Mouse (Mus musculus) heart, embryonic 10.5 days (tissue): ENCODE measurements around the gene Naa40. TPM values are rescaled to one million over a fixed set of nuclear protein-coding genes. Genes with fewer than 3 reads are reported as not detected.

Source experiments
- DNase-seq: peaks from one replicate; pipeline ENCODE4 v3.0.0-alpha.2; 2017; ENCODE audit warnings: low spot score
- H3K27ac ChIP-seq: fragments of 300-500 bp; sonication (generic); 2 replicates; pipeline ENCODE4 v1.5.1; 2016; ENCODE audit warnings: mild to moderate bottlenecking
- H3K27me3 ChIP-seq: fragments of 300-500 bp; sonication (generic); 2 replicates; pipeline ENCODE4 v1.6.1; 2016; ENCODE audit warnings: mild to moderate bottlenecking; ENCODE audit not compliant: poor library complexity, insufficient read depth, severe bottlenecking
- H3K36me3 ChIP-seq: fragments of 300-500 bp; sonication (generic); 2 replicates; pipeline ENCODE4 v1.6.1; 2016; ENCODE audit warnings: mild to moderate bottlenecking, moderate library complexity
- H3K4me1 ChIP-seq: fragments of 300-500 bp; sonication (generic); 2 replicates; pipeline ENCODE4 v1.6.1; 2016; ENCODE audit warnings: mild to moderate bottlenecking
- H3K4me3 ChIP-seq: fragments of 300-500 bp; sonication (generic); 2 replicates; pipeline ENCODE4 v1.5.1; 2016; ENCODE audit warnings: mild to moderate bottlenecking, moderate library complexity
- H3K9me3 ChIP-seq: fragments of 300-500 bp; sonication (generic); 2 replicates; pipeline ENCODE4 v1.6.1; 2016; ENCODE audit warnings: mild to moderate bottlenecking, moderate library complexity
- WGBS: fragments of 180-500 bp; shearing (Covaris S2); methylation state at CpG from one replicate; pipeline ENCODE4 v1.1.7; 2016; 5-methylcytosine and 5-hydroxymethylcytosine counted together
- polyA plus RNA-seq: library from polyadenylated mRNA; unstranded; fragments of >200 nt; fragmentation: Nextera tagmentation; extraction: Ambion mirVana; gene quantifications from 2 replicates; pipeline ENCODE4 v1.2.1, GENCODE M21; 2016

The Naa40 gene
- polyA plus RNA-seq, 1 experiment from 2014 or later, result 67.6 TPM

GRCm38 (mm10) chr19:7199089-7199488 is 41.9 kb downstream of the Naa40 start:
- no peak for DNase-seq
- no peak overlapping the region for H3K4me3 ChIP-seq
- peaks cover 9% of the 10 kb centered on the region; the same call in 1 of the 2 replicates for H3K27me3 ChIP-seq
- 92% methylated on average over 13 of the region's 13 CpGs for WGBS
- peaks cover 47% of the 10 kb centered on the region for H3K4me1 ChIP-seq
- H3K36me3 ChIP-seq, result peaks cover 65% of the 10 kb centered on the region
- no peaks in the 10 kb centered on the region for H3K9me3 ChIP-seq
- no peak overlapping the region for H3K27ac ChIP-seq

DNA sequence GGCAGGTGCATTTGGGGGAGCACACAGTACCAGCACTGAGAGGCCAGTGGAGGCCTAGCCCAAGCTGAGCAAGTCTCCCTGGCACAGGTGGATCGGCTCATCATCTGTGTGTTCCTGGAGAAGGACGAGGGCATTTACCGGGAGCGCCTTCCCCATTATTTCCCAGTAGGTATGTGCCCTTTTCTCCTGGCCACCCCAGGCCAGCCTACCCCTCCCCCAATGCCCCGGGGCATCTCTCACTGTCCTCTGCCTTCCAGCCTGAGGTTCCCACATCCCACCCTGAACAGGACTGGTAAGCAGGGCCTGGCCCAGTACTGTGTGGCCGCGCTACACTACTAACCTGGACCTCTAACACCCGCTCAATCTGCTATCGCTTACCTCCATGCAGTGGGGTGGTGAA is 43.5 kb downstream of the Naa40 start:
- peaks cover 49% of the 10 kb centered on the region for H3K36me3 ChIP-seq
- WGBS, result 86% methylated on average over 9 of the region's 9 CpGs
- no peak for DNase-seq

DNA sequence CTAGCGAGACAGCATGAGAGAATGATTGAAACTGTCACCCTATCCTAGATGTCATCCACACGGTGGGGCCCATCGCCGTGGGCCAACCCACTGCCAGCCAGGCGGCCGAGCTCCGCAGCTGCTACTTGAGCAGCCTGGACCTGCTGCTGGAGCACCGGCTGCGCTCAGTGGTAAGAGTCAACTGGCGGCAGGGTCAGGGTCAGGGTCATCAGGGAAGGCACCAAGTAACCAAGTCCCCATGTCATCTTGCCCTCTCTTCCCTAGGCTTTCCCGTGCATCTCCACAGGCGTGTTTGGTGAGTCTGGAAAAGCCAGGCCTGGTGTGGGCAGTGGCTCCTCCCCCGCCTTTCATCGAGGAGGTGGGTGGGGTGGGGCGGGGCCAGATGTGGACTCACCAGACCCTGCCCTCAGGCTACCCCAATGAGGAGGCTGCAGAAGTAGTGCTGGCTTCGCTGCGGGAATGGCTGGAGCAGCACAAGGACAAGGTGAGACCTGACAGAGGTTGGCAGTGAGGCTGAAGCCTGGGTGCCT is 44.2 kb downstream of the Naa40 start:
- DNase-seq, result peak; percentile 87
- peaks cover 45% of the 10 kb centered on the region for H3K36me3 ChIP-seq
- no peaks in the 10 kb centered on the region for H3K9me3 ChIP-seq
- H3K27ac ChIP-seq, result peak overlapping the region; percentile 37; the same call in 1 of the 2 replicates
- H3K4me1 ChIP-seq, result peaks cover 31% of the 10 kb centered on the region
- H3K4me3 ChIP-seq, result peak overlapping the region; percentile 29
- H3K27me3 ChIP-seq, result peaks cover 32% of the 10 kb centered on the region
- 9% methylated on average over 17 of the region's 17 CpGs for WGBS

More for the DNA sequence above, 43.5 kb downstream of the Naa40 start:
- Histone ChIP-seq H3K9me3 (no peaks in the 10 kb centered on the region), H3K27ac (no peak overlapping the region), H3K4me3 (no peak overlapping the region), H3K4me1 (peaks cover 34% of the 10 kb centered on the region), H3K27me3 (peaks cover 26% of the 10 kb centered on the region)

DNA sequence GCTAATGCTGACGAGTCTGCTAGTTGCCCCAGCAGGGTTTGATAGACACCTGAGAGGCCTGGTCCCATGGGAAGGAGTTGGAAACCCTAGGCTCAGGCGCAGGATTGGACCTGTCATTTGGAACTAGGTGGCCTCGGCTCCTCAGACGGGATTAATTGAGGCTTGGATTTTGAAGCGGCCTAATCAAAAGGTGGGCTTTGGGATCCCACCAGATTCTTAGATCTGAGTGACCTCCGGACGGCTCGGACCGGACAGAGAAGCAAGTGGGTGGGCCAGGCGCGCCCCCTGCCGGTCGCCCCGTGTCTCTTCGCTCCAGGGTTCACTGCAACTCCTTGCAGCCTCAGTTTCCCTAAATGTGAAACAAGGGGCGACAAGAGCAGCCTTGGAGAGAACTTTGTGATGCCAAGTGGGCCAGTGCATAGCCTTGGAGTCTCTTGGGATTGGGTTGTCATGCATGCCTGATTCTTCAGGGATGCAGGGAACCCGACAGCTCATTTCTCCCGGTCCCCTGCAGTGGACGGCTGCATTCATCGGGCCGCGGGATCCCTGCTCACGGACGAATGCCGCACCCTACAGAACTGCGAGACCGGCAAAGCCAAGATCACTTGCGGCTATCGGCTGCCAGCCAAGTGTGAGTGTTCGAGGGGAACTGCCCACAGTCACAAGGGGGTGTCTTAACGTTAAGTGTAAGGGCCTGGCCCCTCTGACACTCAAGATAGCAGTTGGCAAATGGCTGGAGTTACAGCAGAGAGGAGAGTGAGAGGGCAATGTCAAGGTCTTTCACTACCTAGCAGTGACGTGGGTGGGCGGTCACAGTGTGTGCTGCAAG is 44.9 kb downstream of the Naa40 start:
- Histone ChIP-seq H3K4me3 (peak overlapping the region; percentile 29; the same call in 1 of the 2 replicates), H3K27ac (no peak overlapping the region), H3K4me1 (peaks cover 36% of the 10 kb centered on the region), H3K27me3 (peaks cover 39% of the 10 kb centered on the region), H3K9me3 (no peaks in the 10 kb centered on the region), H3K36me3 (peaks cover 38% of the 10 kb centered on the region)
- 14% methylated on average over 33 of the region's 33 CpGs for WGBS
- DNase-seq, result peak; percentile 86

- Histone ChIP-seq H3K27ac (no peak overlapping the region), H3K9me3 (no peaks in the 10 kb centered on the region)
These were observed 48.4 kb downstream of the Naa40 start for GRCm38 (mm10) chr19:7192561-7192967.

DNA sequence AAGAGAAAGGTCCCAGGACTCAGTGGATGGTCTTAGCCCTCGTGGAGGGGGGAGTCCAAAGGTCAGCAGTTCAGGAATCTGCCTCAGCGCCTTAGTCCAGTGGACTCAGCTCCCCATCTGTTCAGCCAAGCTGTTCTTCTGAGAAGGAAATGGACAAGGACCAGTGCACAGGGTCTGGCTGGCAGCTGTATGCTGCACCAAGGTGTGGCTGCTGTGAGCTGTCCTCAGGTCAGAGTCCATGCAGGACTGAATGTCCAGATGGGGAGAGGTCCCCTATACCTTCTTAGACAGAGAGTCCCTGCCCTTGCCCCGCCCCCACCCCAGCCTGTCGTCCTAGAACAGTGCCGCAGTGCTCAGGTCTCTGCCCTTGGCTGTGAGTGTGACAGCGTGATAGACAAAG is 49.3 kb downstream of the Naa40 start:
- DNase-seq, result no peak
- Histone ChIP-seq H3K27ac (no peak overlapping the region), H3K27me3 (peaks cover 79% of the 10 kb centered on the region), H3K9me3 (no peaks in the 10 kb centered on the region), H3K4me1 (peaks cover 30% of the 10 kb centered on the region), H3K4me3 (no peak overlapping the region), H3K36me3 (no peaks in the 10 kb centered on the region)
- WGBS, result 46% methylated on average over 6 of the region's 6 CpGs

More at GRCm38 (mm10) chr19:7192561-7192967, 48.4 kb downstream of the Naa40 start:
- Histone ChIP-seq H3K36me3 (peaks cover 3% of the 10 kb centered on the region), H3K27me3 (peaks cover 70% of the 10 kb centered on the region), H3K4me1 (peaks cover 37% of the 10 kb centered on the region), H3K4me3 (no peak overlapping the region)
- 59% methylated on average over 2 of the region's 2 CpGs for WGBS
- no peak for DNase-seq

DNA sequence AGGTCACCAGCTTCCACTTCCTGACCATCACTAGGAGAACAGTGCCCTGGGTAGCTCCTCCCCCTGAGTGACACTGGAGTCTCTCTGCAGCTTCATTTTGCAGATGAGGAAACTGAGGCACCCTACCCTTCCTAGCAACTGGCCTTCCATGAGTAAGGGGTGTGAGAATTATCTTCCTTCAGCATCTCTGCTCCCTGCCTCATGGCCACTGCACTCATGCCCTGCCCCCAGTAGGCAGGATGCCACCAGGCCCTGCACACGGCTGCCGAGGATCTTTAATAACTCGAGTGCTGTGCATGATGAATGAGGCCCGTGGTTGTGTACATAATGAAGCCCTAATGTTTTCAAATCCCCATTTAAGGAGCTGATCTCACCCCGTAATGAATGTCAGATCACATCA is 50.0 kb downstream of the Naa40 start:
- DNase-seq, result no peak
- H3K9me3 ChIP-seq, result no peaks in the 10 kb centered on the region
- H3K4me3 ChIP-seq, result no peak overlapping the region
- peaks cover 29% of the 10 kb centered on the region for H3K4me1 ChIP-seq
- 77% methylated on average over 5 of the region's 5 CpGs for WGBS
- no peaks in the 10 kb centered on the region for H3K36me3 ChIP-seq
- peaks cover 86% of the 10 kb centered on the region for H3K27me3 ChIP-seq
- H3K27ac ChIP-seq, result no peak overlapping the region

DNA sequence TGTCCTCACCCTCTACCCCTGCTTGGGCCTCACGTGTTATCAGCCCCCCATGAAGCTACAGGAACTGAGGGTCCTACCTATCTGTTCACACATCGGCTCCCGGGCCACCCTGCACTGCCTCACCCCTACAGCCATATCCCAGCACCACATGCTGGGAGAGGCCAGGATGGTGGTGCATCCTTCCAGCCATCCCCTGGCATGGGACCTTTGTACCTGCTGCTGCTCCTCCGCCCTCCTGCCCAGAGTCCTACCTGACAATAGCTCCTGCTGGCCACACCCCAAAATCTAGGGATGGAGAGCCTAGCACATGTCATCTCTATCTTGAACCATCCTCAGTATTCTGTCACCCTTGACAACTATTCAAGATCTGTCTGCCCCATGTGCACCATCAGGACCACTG is 52.0 kb downstream of the Naa40 start:
- 51% methylated on average over 4 of the region's 4 CpGs for WGBS
- H3K27me3 ChIP-seq, result peaks cover 95% of the 10 kb centered on the region
- no peak overlapping the region for H3K27ac ChIP-seq
- no peak for DNase-seq
- no peak overlapping the region for H3K4me3 ChIP-seq
- no peaks in the 10 kb centered on the region for H3K36me3 ChIP-seq
- peaks cover 33% of the 10 kb centered on the region for H3K4me1 ChIP-seq
- no peaks in the 10 kb centered on the region for H3K9me3 ChIP-seq

- no peaks in the 10 kb centered on the region for H3K9me3 ChIP-seq
- peak overlapping the region; percentile 24 for H3K27ac ChIP-seq
- peaks cover 45% of the 10 kb centered on the region for H3K4me1 ChIP-seq
- 57% methylated on average over 5 of the region's 5 CpGs for WGBS
- peaks cover 95% of the 10 kb centered on the region for H3K27me3 ChIP-seq
- no peak for DNase-seq
- no peaks in the 10 kb centered on the region for H3K36me3 ChIP-seq
- no peak overlapping the region for H3K4me3 ChIP-seq
These were observed 53.8 kb downstream of the Naa40 start for GRCm38 (mm10) chr19:7187157-7187556.

- Histone ChIP-seq H3K27me3 (peaks cover 95% of the 10 kb centered on the region), H3K4me1 (peaks cover 47% of the 10 kb centered on the region), H3K27ac (peak overlapping the region; percentile 11; the same call in 1 of the 2 replicates), H3K9me3 (no peaks in the 10 kb centered on the region), H3K36me3 (no peaks in the 10 kb centered on the region), H3K4me3 (no peak overlapping the region)
- 14% methylated on average over 18 of the region's 18 CpGs for WGBS
- DNase-seq, result no peak
These were observed 55.2 kb downstream of the Naa40 start for GRCm38 (mm10) chr19:7185715-7186291.

GRCm38 (mm10) chr19:7185059-7185458 is 55.9 kb downstream of the Naa40 start:
- no peaks in the 10 kb centered on the region for H3K36me3 ChIP-seq
- peaks cover 49% of the 10 kb centered on the region for H3K4me1 ChIP-seq
- peaks cover 98% of the 10 kb centered on the region for H3K27me3 ChIP-seq
- no peak overlapping the region; the same call in 1 of the 2 replicates for H3K27ac ChIP-seq
- no peak overlapping the region for H3K4me3 ChIP-seq
- H3K9me3 ChIP-seq, result no peaks in the 10 kb centered on the region
- WGBS, result 48% methylated on average over 4 of the region's 4 CpGs
- DNase-seq, result no peak

DNA sequence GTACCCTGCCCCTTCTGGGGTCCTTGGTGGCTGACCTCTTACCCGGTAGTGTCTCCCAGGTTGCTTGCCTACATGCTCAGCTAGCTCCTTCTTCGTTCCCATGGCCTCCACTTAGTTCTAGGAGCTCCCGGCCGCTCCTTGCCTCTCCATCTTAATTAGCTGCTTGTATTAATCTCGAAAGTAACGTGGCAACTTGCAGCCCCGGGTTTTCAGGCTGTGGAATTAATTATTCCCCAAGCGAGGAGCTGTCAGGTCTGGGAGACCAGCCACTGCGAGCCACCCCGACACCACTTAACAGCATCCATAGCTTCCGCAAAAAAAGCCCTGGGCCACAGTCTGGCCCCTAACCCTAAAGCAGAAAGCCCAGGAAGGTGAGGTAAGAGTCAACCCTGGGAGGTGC is 57.6 kb downstream of the Naa40 start:
- Histone ChIP-seq H3K9me3 (no peaks in the 10 kb centered on the region), H3K27me3 (peaks cover 98% of the 10 kb centered on the region), H3K36me3 (no peaks in the 10 kb centered on the region), H3K4me3 (no peak overlapping the region), H3K4me1 (peaks cover 53% of the 10 kb centered on the region), H3K27ac (no peak overlapping the region)
- WGBS, result 48% methylated on average over 11 of the region's 11 CpGs
- DNase-seq, result no peak
